Mouse (Mus musculus) cerebellum, adult (tissue): ENCODE results near the gene Atp2b4.
A peak's percentile ranks its signal among the peaks of the same experiment; 100 is the strongest.

Experiments
- ATAC-seq: cut with Nextera tagmentation; 2 replicates; pipeline ENCODE4 v1.9.2; 2017; ENCODE audit warnings: mild to moderate bottlenecking, moderate library complexity, mixed read lengths; ENCODE audit not compliant: insufficient number of reproducible peaks, low FRiP score, low TSS enrichment

The Atp2b4 gene

GRCm38 (mm10) chr1:133753325-133753724 is 47.5 kb downstream of the Atp2b4 start:
- no peak for ATAC-seq

- ATAC-seq = no peak
Measured at GRCm38 (mm10) chr1:133751621-133752020, 49.2 kb downstream of the Atp2b4 start.

- no peak for ATAC-seq
Measured at GRCm38 (mm10) chr1:133749954-133750353, 50.9 kb downstream of the Atp2b4 start.

DNA sequence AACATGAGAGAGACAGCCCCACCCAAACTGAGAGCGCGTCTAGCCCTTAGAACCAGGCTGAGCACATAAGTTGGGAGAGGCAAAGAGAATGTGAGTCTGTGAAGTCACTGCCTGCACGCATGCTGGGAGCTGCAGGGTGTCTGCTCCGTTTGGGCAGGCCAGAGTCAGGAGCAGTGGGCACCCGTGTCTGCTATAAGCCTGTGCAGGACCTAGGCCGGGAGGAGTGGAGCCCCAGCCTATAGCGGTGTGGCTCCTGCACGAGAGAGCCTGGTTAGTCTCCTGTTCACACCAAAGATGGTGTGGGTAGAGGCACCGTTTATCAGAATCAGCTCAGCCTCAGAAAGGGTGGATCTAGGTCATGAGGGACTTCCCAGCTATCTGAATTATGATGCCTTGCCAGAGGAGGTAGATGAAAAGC is 55.8 kb downstream of the Atp2b4 start:
- no peak for ATAC-seq

DNA sequence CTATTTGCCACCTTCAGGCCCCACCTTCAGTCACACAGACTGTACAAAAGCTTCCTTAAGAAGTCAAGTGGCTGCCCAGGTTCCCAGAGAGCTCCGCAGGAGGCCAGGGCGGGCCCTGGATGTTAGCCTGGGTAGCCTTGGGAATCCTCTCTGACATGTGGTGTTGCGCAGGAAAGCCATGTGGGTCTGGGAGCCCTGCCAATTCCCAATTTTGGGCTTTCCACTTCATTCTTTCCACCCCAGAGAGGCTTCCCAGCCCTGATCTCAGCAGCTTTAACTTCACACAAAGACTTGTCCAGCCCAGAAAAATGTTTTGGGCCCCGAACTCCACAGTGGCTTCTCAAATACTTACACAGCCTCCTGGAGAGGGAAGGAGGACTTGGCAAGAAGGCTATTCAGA is 56.2 kb downstream of the Atp2b4 start:
- 0 out of 2 replicates have a peak, but pooled peaks have one; percentile 28 for ATAC-seq

- ATAC-seq = no peak
Measured at GRCm38 (mm10) chr1:133742517-133742916, 58.3 kb downstream of the Atp2b4 start.

- no peak for ATAC-seq
Measured at GRCm38 (mm10) chr1:133741881-133742434, 58.9 kb downstream of the Atp2b4 start.

- no peak for ATAC-seq
Measured at GRCm38 (mm10) chr1:133741171-133741570, 59.7 kb downstream of the Atp2b4 start.

- no peak for ATAC-seq
Measured at GRCm38 (mm10) chr1:133736664-133737063, 64.2 kb downstream of the Atp2b4 start.

DNA sequence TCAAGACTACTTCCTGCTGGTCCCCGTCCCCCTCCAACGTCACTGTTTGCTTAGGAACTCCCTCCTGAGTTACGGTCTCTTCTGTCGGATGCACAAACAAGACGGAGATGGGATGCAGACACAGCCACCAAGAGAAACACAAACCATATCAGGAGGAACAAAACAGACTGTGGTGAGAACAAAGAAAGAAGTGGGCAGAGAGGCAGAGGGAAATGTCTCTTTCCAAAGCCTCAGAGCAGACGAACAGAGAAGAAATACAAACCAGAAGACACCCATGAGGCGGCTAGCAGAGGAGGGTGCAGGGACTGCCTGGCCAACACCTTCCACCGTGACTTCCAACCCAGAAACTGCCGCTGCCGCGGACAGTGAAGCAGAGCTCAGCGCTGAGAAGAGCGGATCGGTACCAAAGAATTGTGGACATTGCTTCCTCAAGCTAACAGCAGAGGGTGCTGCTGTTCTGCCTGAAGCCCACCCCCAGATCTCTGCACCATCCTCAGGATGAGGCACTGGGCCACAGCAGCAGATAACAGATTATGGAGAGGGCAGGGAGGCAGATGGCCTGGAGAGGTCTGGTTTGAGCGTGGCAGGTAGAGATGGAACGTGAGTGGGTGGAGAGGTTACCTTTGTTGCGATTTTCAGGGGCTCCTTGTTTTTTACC is 64.7 kb downstream of the Atp2b4 start:
- peak; percentile 74; the same call in 1 of the 2 replicates for ATAC-seq

DNA sequence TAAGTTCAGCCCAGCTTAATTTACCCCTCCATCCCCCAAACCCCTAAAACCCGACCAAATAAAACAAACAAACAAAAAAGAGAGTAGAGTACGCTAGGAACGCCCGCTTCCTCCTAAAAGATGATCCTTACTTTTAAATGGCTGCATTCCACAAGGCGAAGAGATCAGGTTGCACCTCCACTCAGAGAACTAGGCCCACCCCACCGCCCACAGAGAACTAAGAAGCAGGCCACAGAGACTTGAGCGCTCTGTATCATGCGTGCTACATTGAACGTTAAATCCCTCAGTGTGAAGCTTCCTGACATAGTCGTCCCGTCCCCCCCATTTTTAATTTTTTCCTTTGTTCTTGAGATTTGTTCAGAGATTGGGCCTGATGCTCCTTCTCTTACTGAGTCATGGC is 68.0 kb downstream of the Atp2b4 start:
- no peak for ATAC-seq

DNA sequence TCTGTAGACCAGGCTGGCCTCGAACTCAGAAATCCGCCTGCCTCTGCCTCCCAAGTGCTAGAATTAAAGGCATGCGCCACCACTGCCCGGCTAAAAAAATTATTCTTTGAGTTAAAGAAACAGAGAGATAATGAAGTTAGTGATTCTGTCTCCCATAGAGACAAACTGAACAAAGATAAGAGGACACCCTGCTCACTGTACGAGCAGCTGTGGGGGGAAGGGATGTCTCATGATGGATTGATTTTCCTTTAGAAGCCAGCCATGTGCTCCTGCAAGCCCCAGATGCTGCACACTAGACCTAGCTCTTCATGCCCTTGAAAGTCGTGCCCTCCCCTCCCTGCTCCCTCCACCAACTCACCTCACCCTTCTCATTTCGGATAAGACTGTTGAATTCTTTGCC is 72.5 kb downstream of the Atp2b4 start:
- ATAC-seq = no peak

DNA sequence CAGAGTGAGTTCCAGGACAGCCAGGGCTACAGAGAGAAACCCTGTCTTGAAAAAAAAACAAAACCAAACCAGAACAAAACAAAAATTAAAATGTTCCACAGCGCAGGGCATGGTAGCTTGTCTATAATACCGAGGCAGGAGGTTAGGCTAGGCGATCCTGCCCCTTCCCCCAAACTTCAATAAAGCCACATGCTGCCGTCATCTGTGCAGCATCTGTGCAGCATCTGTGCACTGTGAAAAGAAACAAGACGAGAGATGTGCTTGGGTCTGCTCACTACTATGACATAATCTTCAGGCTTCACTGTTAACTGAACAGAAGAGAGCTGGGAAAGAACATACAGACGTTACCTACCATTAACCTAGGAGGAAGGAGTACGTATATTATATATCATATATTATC is 80.5 kb downstream of the Atp2b4 start:
- no peak for ATAC-seq

GRCm38 (mm10) chr1:133718786-133719185 is 82.1 kb downstream of the Atp2b4 start:
- ATAC-seq = no peak

GRCm38 (mm10) chr1:133718296-133718695 is 82.5 kb downstream of the Atp2b4 start:
- no peak for ATAC-seq

DNA sequence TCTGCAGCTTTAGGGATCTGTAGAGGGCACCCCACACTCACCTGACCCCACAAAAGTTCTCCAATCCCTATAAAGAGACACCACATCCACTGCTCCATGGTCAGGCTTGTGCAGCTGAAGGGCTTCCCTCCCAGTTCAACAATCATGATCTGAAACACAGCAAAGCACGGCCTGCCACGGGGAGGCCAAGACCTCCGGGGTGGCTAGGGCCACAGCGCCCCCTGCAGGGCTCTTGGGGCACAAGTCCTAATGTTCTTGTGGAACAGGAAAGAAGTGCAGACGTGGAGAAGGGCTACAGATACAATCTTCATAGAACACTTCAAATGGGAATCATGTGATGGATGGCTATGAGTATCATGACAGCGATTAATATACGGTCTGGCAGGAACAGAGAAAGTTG is 84.4 kb downstream of the Atp2b4 start:
- ATAC-seq = no peak

GRCm38 (mm10) chr1:133715191-133715590 is 85.7 kb downstream of the Atp2b4 start:
- ATAC-seq = no peak

DNA sequence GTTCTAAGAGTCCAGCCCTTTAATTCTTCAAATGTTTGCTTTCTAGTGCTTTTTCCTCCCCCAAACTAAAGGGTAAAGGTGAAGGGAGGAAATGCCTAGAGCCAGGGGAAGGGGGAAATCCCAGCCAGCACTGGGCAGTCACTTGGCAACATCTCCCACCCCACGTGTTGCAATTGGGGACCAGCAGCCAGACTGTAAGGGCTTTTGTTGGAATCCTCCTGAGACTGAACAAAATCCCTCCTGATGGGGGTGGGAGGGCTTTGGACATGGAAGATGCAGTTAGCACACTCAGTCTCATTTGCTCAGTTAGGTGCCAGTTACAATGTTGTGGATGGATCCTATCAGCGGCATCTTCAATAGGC is 87.9 kb downstream of the Atp2b4 start:
- no peak for ATAC-seq

GRCm38 (mm10) chr1:133712288-133713008 is 88.4 kb downstream of the Atp2b4 start:
- no peak for ATAC-seq

DNA sequence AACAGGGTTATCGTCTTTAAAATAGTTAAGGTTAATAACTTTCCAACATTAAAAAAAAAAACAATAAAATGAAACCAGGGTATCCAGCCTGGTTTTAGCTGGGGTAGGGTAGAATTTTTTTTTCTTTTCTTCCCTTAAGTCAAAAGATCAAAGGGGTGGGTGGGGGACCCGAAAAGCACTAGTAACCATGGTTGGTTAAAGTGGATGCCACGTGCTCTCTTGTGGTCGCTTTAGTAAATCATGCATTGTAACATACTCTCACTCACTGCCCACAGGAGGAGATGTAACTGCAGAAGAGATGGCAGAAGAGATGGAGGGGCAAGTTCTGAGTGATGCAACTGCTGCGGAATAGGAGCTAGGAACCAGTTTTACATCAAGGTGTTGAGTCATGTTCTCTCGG is 89.5 kb downstream of the Atp2b4 start:
- ATAC-seq = no peak

DNA sequence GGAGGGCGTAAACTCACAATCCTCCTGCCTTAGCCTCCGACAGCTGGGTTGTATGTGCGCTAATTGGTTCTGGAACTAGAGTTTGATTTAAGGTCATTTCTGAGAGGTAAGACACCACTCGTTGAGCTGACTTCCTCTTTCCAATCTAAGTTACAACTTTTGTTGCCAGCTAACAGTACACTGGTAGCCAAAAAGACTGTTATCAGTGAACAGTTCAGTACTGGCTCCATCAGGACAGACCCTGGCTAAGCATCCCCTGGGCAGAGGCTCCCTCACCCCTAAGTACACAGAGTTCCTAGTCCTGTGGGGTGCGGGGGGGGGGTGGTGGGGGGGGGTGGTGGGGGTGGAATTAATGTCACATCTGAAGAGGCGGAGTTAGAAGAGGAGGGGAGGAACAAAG is 89.9 kb downstream of the Atp2b4 start:
- no peak for ATAC-seq

- ATAC-seq = no peak
Measured at GRCm38 (mm10) chr1:133709292-133709691, 91.5 kb downstream of the Atp2b4 start.
